Mouse (Mus musculus): ENCODE data around the gene 6720489N17Rik. TPM values are rescaled to one million over a fixed set of nuclear protein-coding genes. Genes with fewer than 3 reads are reported as not detected.
"Not testable (repeated sequence)": the region's sequence is repeated elsewhere in the genome, so short reads cannot be mapped to it uniquely, and the experiment has no call there.

6720489N17Rik gene
- polyA plus RNA-seq (2015; fragmentation: Nextera tagmentation; extraction: Ambion mirVana) = 11.6 and 15.0 TPM in 2 replicates

- not testable (repeated sequence) for H3K27me3 ChIP-seq (ENCODE audit: insufficient read depth, low read length); H3K9me3 ChIP-seq (ENCODE audit: low read length); H3K4me1 ChIP-seq (ENCODE audit: insufficient read depth, low read length); H3K36me3 ChIP-seq (ENCODE audit: insufficient read depth, low read length); H3K27ac ChIP-seq (ENCODE audit: low read length)
- ATAC-seq (ENCODE audit: low FRiP score, low TSS enrichment) = peak; percentile 100
- WGBS = 0% methylated on average over 15 of the region's 15 CpGs
- H3K9ac ChIP-seq (replicated peaks; ENCODE audit: low read length) = peak within 1 kb of the TSS; percentile 63
- H3K4me2 ChIP-seq (replicated peaks; ENCODE audit: low read depth, low read length) = peak within 1 kb of the TSS; percentile 54
- H3K4me3 ChIP-seq (ENCODE audit: low read length) = peak within 1 kb of the TSS; percentile 62
Measured at GRCm38 (mm10) chr13:62623577-62624276, at the start of gene 6720489N17Rik. 6720489N17Rik (minus strand) TSS chr13:62624182.

- no peak overlapping the region for H3K27ac ChIP-seq (ENCODE audit: low read length)
- H3K9me3 ChIP-seq (ENCODE audit: low read length) = 0 out of 2 replicates have a peak, but pooled peaks cover 5% of the 10 kb centered on the region
- H3K4me1 ChIP-seq (ENCODE audit: insufficient read depth, low read length) = no peaks in the 10 kb centered on the region
- no peaks in the 10 kb centered on the region for H3K27me3 ChIP-seq (ENCODE audit: insufficient read depth, low read length)
- H3K36me3 ChIP-seq (ENCODE audit: insufficient read depth, low read length) = no peaks in the 10 kb centered on the region
- ATAC-seq (ENCODE audit: low FRiP score, low TSS enrichment) = peak; percentile 92
- peak overlapping the region; percentile 55 for H3K4me2 ChIP-seq (replicated peaks; ENCODE audit: low read depth, low read length)
- 20% methylated on average over 8 of the region's 8 CpGs for WGBS
- H3K4me3 ChIP-seq (ENCODE audit: low read length) = peak overlapping the region; percentile 57
- peak overlapping the region; percentile 64 for H3K9ac ChIP-seq (replicated peaks; ENCODE audit: low read length)
Measured at GRCm38 (mm10) chr13:62653369-62653743, 29.4 kb upstream of the 6720489N17Rik start.

- 1% methylated on average over 16 of the region's 16 CpGs for WGBS
- H3K27ac ChIP-seq (ENCODE audit: low read length); H3K27me3 ChIP-seq (ENCODE audit: insufficient read depth, low read length); H3K36me3 ChIP-seq (ENCODE audit: insufficient read depth, low read length); H3K9me3 ChIP-seq (ENCODE audit: low read length); H3K4me1 ChIP-seq (ENCODE audit: insufficient read depth, low read length): not testable (repeated sequence)
- Histone ChIP-seq H3K4me2 (replicated peaks; ENCODE audit: low read depth, low read length) (peak overlapping the region; percentile 55), H3K4me3 (ENCODE audit: low read length) (peak overlapping the region; percentile 57), H3K9ac (replicated peaks; ENCODE audit: low read length) (peak overlapping the region; percentile 64)
- ATAC-seq (ENCODE audit: low FRiP score, low TSS enrichment) = peak; percentile 100
Measured at GRCm38 (mm10) chr13:62652681-62653368, 28.8 kb upstream of the 6720489N17Rik start.

- not testable (repeated sequence) for H3K9ac ChIP-seq (replicated peaks; ENCODE audit: low read length); H3K36me3 ChIP-seq (ENCODE audit: insufficient read depth, low read length); H3K27ac ChIP-seq (ENCODE audit: low read length); H3K4me2 ChIP-seq (replicated peaks; ENCODE audit: low read depth, low read length); H3K4me1 ChIP-seq (ENCODE audit: insufficient read depth, low read length); H3K27me3 ChIP-seq (ENCODE audit: insufficient read depth, low read length); H3K4me3 ChIP-seq (ENCODE audit: low read length); H3K9me3 ChIP-seq (ENCODE audit: low read length); ATAC-seq (ENCODE audit: low FRiP score, low TSS enrichment)
- 33% methylated on average over 1 of the region's 1 CpGs for WGBS
Measured at GRCm38 (mm10) chr13:62627071-62627470, 3.1 kb upstream of the 6720489N17Rik start.

GRCm38 (mm10) chr13:62624277-62624665 is 289 bp upstream of the 6720489N17Rik start:
- not testable (repeated sequence) for H3K36me3 ChIP-seq (ENCODE audit: insufficient read depth, low read length); H3K9me3 ChIP-seq (ENCODE audit: low read length); H3K4me1 ChIP-seq (ENCODE audit: insufficient read depth, low read length); H3K27ac ChIP-seq (ENCODE audit: low read length); H3K27me3 ChIP-seq (ENCODE audit: insufficient read depth, low read length)
- Histone ChIP-seq H3K4me3 (ENCODE audit: low read length) (peak overlapping the region; percentile 62), H3K4me2 (replicated peaks; ENCODE audit: low read depth, low read length) (peak overlapping the region; percentile 54), H3K9ac (replicated peaks; ENCODE audit: low read length) (peak overlapping the region; percentile 63)
- WGBS = 7% methylated on average over 7 of the region's 7 CpGs
- ATAC-seq (ENCODE audit: low FRiP score, low TSS enrichment) = peak; percentile 88

- H3K4me3 ChIP-seq (ENCODE audit: low read length); H3K4me2 ChIP-seq (replicated peaks; ENCODE audit: low read depth, low read length); ATAC-seq (ENCODE audit: low FRiP score, low TSS enrichment); H3K9ac ChIP-seq (replicated peaks; ENCODE audit: low read length); H3K9me3 ChIP-seq (ENCODE audit: low read length); H3K4me1 ChIP-seq (ENCODE audit: insufficient read depth, low read length); H3K27me3 ChIP-seq (ENCODE audit: insufficient read depth, low read length); H3K27ac ChIP-seq (ENCODE audit: low read length); H3K36me3 ChIP-seq (ENCODE audit: insufficient read depth, low read length): not testable (repeated sequence)
- WGBS = 96% methylated on average over 4 of the region's 4 CpGs
Measured at GRCm38 (mm10) chr13:62617449-62617848, 6.5 kb downstream of the 6720489N17Rik start.

GRCm38 (mm10) chr13:62571099-62571498 is 52.9 kb downstream of the 6720489N17Rik start, which contains the start of gene Zfp934:
Zfp934 (minus strand) TSS chr13:62571199.
- H3K9me3 ChIP-seq (ENCODE audit: low read length); H3K36me3 ChIP-seq (ENCODE audit: insufficient read depth, low read length); H3K4me2 ChIP-seq (replicated peaks; ENCODE audit: low read depth, low read length); H3K4me3 ChIP-seq (ENCODE audit: low read length); H3K4me1 ChIP-seq (ENCODE audit: insufficient read depth, low read length); H3K9ac ChIP-seq (replicated peaks; ENCODE audit: low read length); H3K27ac ChIP-seq (ENCODE audit: low read length); H3K27me3 ChIP-seq (ENCODE audit: insufficient read depth, low read length); ATAC-seq (ENCODE audit: low FRiP score, low TSS enrichment): not testable (repeated sequence)
- WGBS = 99% methylated on average over 3 of the region's 6 CpGs

- not testable (repeated sequence) for H3K4me2 ChIP-seq (replicated peaks; ENCODE audit: low read depth, low read length); H3K4me3 ChIP-seq (ENCODE audit: low read length); ATAC-seq (ENCODE audit: low FRiP score, low TSS enrichment); H3K4me1 ChIP-seq (ENCODE audit: insufficient read depth, low read length); H3K27me3 ChIP-seq (ENCODE audit: insufficient read depth, low read length); H3K9ac ChIP-seq (replicated peaks; ENCODE audit: low read length); H3K36me3 ChIP-seq (ENCODE audit: insufficient read depth, low read length); H3K9me3 ChIP-seq (ENCODE audit: low read length); H3K27ac ChIP-seq (ENCODE audit: low read length)
- 47% methylated on average over 1 of the region's 1 CpGs for WGBS
Measured at GRCm38 (mm10) chr13:62561696-62562095, 62.3 kb downstream of the 6720489N17Rik start.

GRCm38 (mm10) chr13:62558189-62559110 is 65.5 kb downstream of the 6720489N17Rik start, which contains the start of gene Zfp935:
Zfp935 (minus strand) TSS chr13:62558511.
- WGBS = 2% methylated on average over 25 of the region's 27 CpGs
- Histone ChIP-seq H3K4me3 (ENCODE audit: low read length) (peak within 1 kb of the TSS; percentile 47), H3K36me3 (ENCODE audit: insufficient read depth, low read length) (peaks cover 17% of the 10 kb centered on the region), H3K9me3 (ENCODE audit: low read length) (peaks cover 17% of the 10 kb centered on the region), H3K9ac (replicated peaks; ENCODE audit: low read length) (peak within 1 kb of the TSS; percentile 63), H3K4me2 (replicated peaks; ENCODE audit: low read depth, low read length) (peak within 1 kb of the TSS; percentile 39)
- ATAC-seq (ENCODE audit: low FRiP score, low TSS enrichment) = peak; percentile 49; the same call in 1 of the 2 replicates
- not testable (repeated sequence) for H3K27me3 ChIP-seq (ENCODE audit: insufficient read depth, low read length); H3K4me1 ChIP-seq (ENCODE audit: insufficient read depth, low read length); H3K27ac ChIP-seq (ENCODE audit: low read length)

Data from kidney, embryonic 16.5 days (tissue).